Mouse (Mus musculus) heart, embryonic 16.5 days (tissue): ENCODE data around the gene Gm4353. TPM values are rescaled to one million over a fixed set of nuclear protein-coding genes. Genes with fewer than 3 reads are reported as not detected.
"Not testable (repeated sequence)": the region's sequence is repeated elsewhere in the genome, so short reads cannot be mapped to it uniquely, and the experiment has no call there.

ENCODE experiments used
- ATAC-seq: fragments of 200-750 bp; cut with Nextera tagmentation; replicated peaks from 2 replicates; pipeline ENCODE4 v1.8.0; 2017; ENCODE audit warnings: moderate number of reproducible peaks; ENCODE audit not compliant: insufficient read depth, low FRiP score; ENCODE audit errors: extremely low read depth
- H3K27ac ChIP-seq: fragments of 300-500 bp; sonication (generic); 2 replicates; pipeline ENCODE4 v1.5.1; 2014; ENCODE audit warnings: mild to moderate bottlenecking, low read length, control low read depth, moderate library complexity
- H3K27me3 ChIP-seq: fragments of 300-500 bp; sonication (generic); 2 replicates; pipeline ENCODE4 v1.6.1; 2014; ENCODE audit warnings: low read length, mixed read lengths; ENCODE audit not compliant: control insufficient read depth, insufficient read depth
- H3K36me3 ChIP-seq: fragments of 300-500 bp; sonication (generic); 2 replicates; pipeline ENCODE4 v1.6.1; 2014; ENCODE audit not compliant: control insufficient read depth, insufficient read depth
- H3K4me1 ChIP-seq: fragments of 300-500 bp; sonication (generic); 2 replicates; pipeline ENCODE4 v1.6.1; 2014; ENCODE audit warnings: low read length, mixed read lengths; ENCODE audit not compliant: control insufficient read depth, insufficient read depth
- H3K4me2 ChIP-seq: fragments of 300-500 bp; sonication (generic); 2 replicates; pipeline ENCODE4 v1.6.1; 2014; ENCODE audit warnings: low read depth, mild to moderate bottlenecking, control low read depth, low read length
- H3K4me3 ChIP-seq: fragments of 300-500 bp; sonication (generic); 2 replicates; pipeline ENCODE4 v1.5.1; 2014; ENCODE audit warnings: mild to moderate bottlenecking, control low read depth, low read length
- H3K9ac ChIP-seq: fragments of 300-500 bp; sonication (generic); 2 replicates; pipeline ENCODE4 v1.6.1; 2014; ENCODE audit warnings: low read length, control low read depth
- H3K9me3 ChIP-seq: fragments of 300-500 bp; sonication (generic); replicated peaks from 2 replicates; pipeline ENCODE4 v1.6.1; 2016; ENCODE audit warnings: low read length; ENCODE audit not compliant: control insufficient read depth
- WGBS: fragments of 180-500 bp; shearing (Covaris S2); extraction: QIAGEN DNeasy Blood & Tissue Kit; methylation state at CpG from one replicate; pipeline ENCODE4 v1.1.7; 2014; 5-methylcytosine and 5-hydroxymethylcytosine counted together
- polyA plus RNA-seq: library from polyadenylated mRNA; unstranded; fragments of >200 nt; fragmentation: Nextera tagmentation; extraction: Ambion mirVana; gene quantifications from 2 replicates; pipeline ENCODE4 v1.2.1, GENCODE M21; 2015

The Gm4353 gene
- polyA plus RNA-seq = 0.70 and 1.6 TPM in 2 replicates

GRCm38 (mm10) chr7:116084366-116084765 lies at the start of gene Gm4353:
Gene Gm4353, minus strand, starts transcription at chr7:116084635.
- not testable (repeated sequence) for ATAC-seq, H3K36me3 ChIP-seq, H3K9ac ChIP-seq, H3K4me3 ChIP-seq, H3K9me3 ChIP-seq, H3K4me1 ChIP-seq, H3K4me2 ChIP-seq, H3K27ac ChIP-seq, H3K27me3 ChIP-seq
- WGBS = 90% methylated on average over 11 of the region's 11 CpGs

GRCm38 (mm10) chr7:116132078-116132477 lies 47.6 kb upstream of the Gm4353 start:
- H3K27ac ChIP-seq = peak overlapping the region; percentile 72
- 0 out of 2 replicates have a peak, but pooled peaks have one; percentile 34 for ATAC-seq
- WGBS = 6% methylated on average over 5 of the region's 5 CpGs
- peak overlapping the region; percentile 44 for H3K9ac ChIP-seq
- no peaks in the 10 kb centered on the region for H3K27me3 ChIP-seq
- H3K4me3 ChIP-seq = no peak overlapping the region
- H3K9me3 ChIP-seq = no peaks in the 10 kb centered on the region
- H3K4me1 ChIP-seq = peaks cover 14% of the 10 kb centered on the region
- peaks cover 10% of the 10 kb centered on the region; the same call in 1 of the 2 replicates for H3K36me3 ChIP-seq
- H3K4me2 ChIP-seq = no peak overlapping the region

- Histone ChIP-seq H3K4me2 (no peak overlapping the region), H3K4me1 (peaks cover 14% of the 10 kb centered on the region), H3K9ac (peak overlapping the region; percentile 44; the same call in 1 of the 2 replicates), H3K36me3 (peaks cover 5% of the 10 kb centered on the region; the same call in 1 of the 2 replicates), H3K27ac (0 out of 2 replicates have a peak overlapping the region, but pooled peaks have one; percentile 39), H3K27me3 (no peaks in the 10 kb centered on the region), H3K4me3 (no peak overlapping the region), H3K9me3 (no peaks in the 10 kb centered on the region)
- ATAC-seq = 0 out of 2 replicates have a peak, but pooled peaks have one; percentile 20
- 25% methylated on average over 4 of the region's 4 CpGs for WGBS
These were observed 47.0 kb upstream of the Gm4353 start for GRCm38 (mm10) chr7:116131390-116131789.

GRCm38 (mm10) chr7:116129374-116129773 lies 44.9 kb upstream of the Gm4353 start:
- H3K27me3 ChIP-seq = no peaks in the 10 kb centered on the region
- no peaks in the 10 kb centered on the region for H3K9me3 ChIP-seq
- no peak overlapping the region for H3K9ac ChIP-seq
- H3K4me1 ChIP-seq = peaks cover 14% of the 10 kb centered on the region
- no peak overlapping the region for H3K27ac ChIP-seq
- 89% methylated on average over 10 of the region's 10 CpGs for WGBS
- no peak overlapping the region for H3K4me2 ChIP-seq
- ATAC-seq = no peak
- H3K36me3 ChIP-seq = peaks cover 2% of the 10 kb centered on the region; the same call in 1 of the 2 replicates
- no peak overlapping the region for H3K4me3 ChIP-seq

- Histone ChIP-seq H3K9me3 (no peaks in the 10 kb centered on the region), H3K27ac (no peak overlapping the region), H3K9ac (no peak overlapping the region), H3K4me1 (peaks cover 14% of the 10 kb centered on the region), H3K4me2 (no peak overlapping the region), H3K36me3 (0 out of 2 replicates have a peak, but pooled peaks cover 2% of the 10 kb centered on the region), H3K27me3 (no peaks in the 10 kb centered on the region), H3K4me3 (no peak overlapping the region)
- no peak for ATAC-seq
- 86% methylated on average over 8 of the region's 8 CpGs for WGBS
These were observed 43.9 kb upstream of the Gm4353 start for GRCm38 (mm10) chr7:116128286-116128685.

GRCm38 (mm10) chr7:116127052-116127451 lies 42.6 kb upstream of the Gm4353 start:
- 73% methylated on average over 2 of the region's 2 CpGs for WGBS

GRCm38 (mm10) chr7:116125671-116126070 lies 41.2 kb upstream of the Gm4353 start:
- no peak overlapping the region for H3K27ac ChIP-seq
- H3K4me3 ChIP-seq = no peak overlapping the region
- no peak for ATAC-seq
- no peak overlapping the region for H3K9ac ChIP-seq
- H3K36me3 ChIP-seq = 0 out of 2 replicates have a peak, but pooled peaks cover 2% of the 10 kb centered on the region
- no peaks in the 10 kb centered on the region for H3K9me3 ChIP-seq
- no peaks in the 10 kb centered on the region for H3K27me3 ChIP-seq
- H3K4me1 ChIP-seq = no peaks in the 10 kb centered on the region
- H3K4me2 ChIP-seq = no peak overlapping the region
- 75% methylated on average over 7 of the region's 7 CpGs for WGBS

More at GRCm38 (mm10) chr7:116127052-116127451, 42.6 kb upstream of the Gm4353 start:
- ATAC-seq = no peak
- Histone ChIP-seq H3K9ac (no peak overlapping the region), H3K36me3 (0 out of 2 replicates have a peak, but pooled peaks cover 2% of the 10 kb centered on the region), H3K9me3 (no peaks in the 10 kb centered on the region), H3K4me2 (no peak overlapping the region), H3K27ac (no peak overlapping the region), H3K27me3 (no peaks in the 10 kb centered on the region), H3K4me1 (peaks cover 9% of the 10 kb centered on the region), H3K4me3 (no peak overlapping the region)

GRCm38 (mm10) chr7:116124057-116124456 lies 39.6 kb upstream of the Gm4353 start:
- H3K27ac ChIP-seq = no peak overlapping the region

GRCm38 (mm10) chr7:116123597-116123985 lies 39.2 kb upstream of the Gm4353 start:
- 75% methylated on average over 2 of the region's 2 CpGs for WGBS
- Histone ChIP-seq H3K9me3 (no peaks in the 10 kb centered on the region), H3K27me3 (no peaks in the 10 kb centered on the region), H3K36me3 (0 out of 2 replicates have a peak, but pooled peaks cover 2% of the 10 kb centered on the region), H3K4me2 (no peak overlapping the region), H3K4me3 (no peak overlapping the region), H3K4me1 (no peaks in the 10 kb centered on the region), H3K9ac (no peak overlapping the region), H3K27ac (no peak overlapping the region)
- ATAC-seq = no peak

More at GRCm38 (mm10) chr7:116124057-116124456, 39.6 kb upstream of the Gm4353 start:
- Histone ChIP-seq H3K27me3 (no peaks in the 10 kb centered on the region), H3K4me2 (no peak overlapping the region), H3K4me3 (no peak overlapping the region), H3K4me1 (no peaks in the 10 kb centered on the region), H3K9me3 (no peaks in the 10 kb centered on the region), H3K36me3 (0 out of 2 replicates have a peak, but pooled peaks cover 2% of the 10 kb centered on the region), H3K9ac (no peak overlapping the region)
- no peak for ATAC-seq
- WGBS = 90% methylated on average over 12 of the region's 12 CpGs
